Mouse (Mus musculus) cerebral cortex, adult 2 months (tissue): ENCODE data around the gene Olfr1393.

ENCODE experiments used
- WGBS: fragments of 180-500 bp; shearing (Covaris S2); methylation state at CpG from one replicate; pipeline ENCODE4 v1.1.7; 2018; 5-methylcytosine and 5-hydroxymethylcytosine counted together

The Olfr1393 gene

GRCm38 (mm10) chr11:49250422-49251379 is 27.4 kb upstream of the Olfr1393 start:
- 3% methylated on average over 45 of the region's 45 CpGs for WGBS

GRCm38 (mm10) chr11:49251380-49251761 is 26.7 kb upstream of the Olfr1393 start:
- WGBS: 69% methylated on average over 7 of the region's 7 CpGs

- 81% methylated on average over 5 of the region's 5 CpGs for WGBS
These were observed 26.1 kb upstream of the Olfr1393 start for GRCm38 (mm10) chr11:49252048-49252447.

GRCm38 (mm10) chr11:49253035-49253434 is 25.1 kb upstream of the Olfr1393 start:
- 73% methylated on average over 6 of the region's 6 CpGs for WGBS

GRCm38 (mm10) chr11:49259296-49259695 is 18.8 kb upstream of the Olfr1393 start:
- WGBS: 97% methylated on average over 2 of the region's 2 CpGs

- 25% methylated on average over 1 of the region's 1 CpGs for WGBS
These were observed 18.3 kb upstream of the Olfr1393 start for GRCm38 (mm10) chr11:49259829-49260228.

- WGBS: 88% methylated on average over 21 of the region's 21 CpGs
These were observed 17.3 kb upstream of the Olfr1393 start for GRCm38 (mm10) chr11:49260598-49261312.

GRCm38 (mm10) chr11:49261313-49261855 is 16.7 kb upstream of the Olfr1393 start:
- 92% methylated on average over 14 of the region's 14 CpGs for WGBS

GRCm38 (mm10) chr11:49262286-49262685 is 15.8 kb upstream of the Olfr1393 start:
- 75% methylated on average over 5 of the region's 5 CpGs for WGBS

GRCm38 (mm10) chr11:49263149-49263548 is 15.0 kb upstream of the Olfr1393 start:
- WGBS: 77% methylated on average over 6 of the region's 6 CpGs

- WGBS: 90% methylated on average over 7 of the region's 7 CpGs
These were observed 14.0 kb upstream of the Olfr1393 start for GRCm38 (mm10) chr11:49264081-49264480.

- 67% methylated on average over 11 of the region's 11 CpGs for WGBS
These were observed 13.5 kb upstream of the Olfr1393 start for GRCm38 (mm10) chr11:49264622-49265021.

- WGBS: 74% methylated on average over 8 of the region's 8 CpGs
These were observed 13.0 kb upstream of the Olfr1393 start for GRCm38 (mm10) chr11:49265101-49265500.

GRCm38 (mm10) chr11:49266671-49267070 is 11.4 kb upstream of the Olfr1393 start:
- WGBS: 89% methylated on average over 6 of the region's 6 CpGs

- WGBS: 66% methylated on average over 10 of the region's 10 CpGs
These were observed 10.8 kb upstream of the Olfr1393 start for GRCm38 (mm10) chr11:49267316-49267715.

GRCm38 (mm10) chr11:49267970-49268579 is 10.0 kb upstream of the Olfr1393 start:
- 80% methylated on average over 15 of the region's 15 CpGs for WGBS

- WGBS: 90% methylated on average over 9 of the region's 9 CpGs
These were observed 8.3 kb upstream of the Olfr1393 start for GRCm38 (mm10) chr11:49269761-49270160.

GRCm38 (mm10) chr11:49270368-49270767 is 7.7 kb upstream of the Olfr1393 start:
- 94% methylated on average over 4 of the region's 4 CpGs for WGBS

GRCm38 (mm10) chr11:49271334-49271733 is 6.8 kb upstream of the Olfr1393 start:
- 30% methylated on average over 7 of the region's 7 CpGs for WGBS

GRCm38 (mm10) chr11:49273834-49274519 is 4.1 kb upstream of the Olfr1393 start:
- 82% methylated on average over 11 of the region's 11 CpGs for WGBS

GRCm38 (mm10) chr11:49284982-49285381 is 6.9 kb downstream of the Olfr1393 start, which contains the start of gene Olfr1392:
Gene Olfr1392, plus strand, starts transcription at chr11:49285282.
- 55% methylated on average over 1 of the region's 1 CpGs for WGBS
